Mouse (Mus musculus) hindbrain, embryonic 13.5 days (tissue): Measurements from ENCODE around the gene Sec1. TPM values are rescaled to one million over a fixed set of nuclear protein-coding genes. Genes with fewer than 3 reads are reported as not detected.

Experiments used
- ATAC-seq: fragments of 200-750 bp; cut with Nextera tagmentation; 2 replicates; pipeline ENCODE4 v1.8.0; 2017; ENCODE audit warnings: moderate TSS enrichment; ENCODE audit not compliant: low FRiP score
- H3K27ac ChIP-seq: fragments of 300-500 bp; sonication (generic); 2 replicates; pipeline ENCODE4 v1.5.1; 2015; ENCODE audit warnings: inconsistent platforms, mild to moderate bottlenecking, moderate library complexity
- H3K27me3 ChIP-seq: fragments of 300-500 bp; sonication (generic); 2 replicates; pipeline ENCODE4 v1.6.1; 2015; ENCODE audit warnings: mild to moderate bottlenecking, inconsistent platforms
- H3K36me3 ChIP-seq: fragments of 300-500 bp; sonication (generic); 2 replicates; pipeline ENCODE4 v1.6.1; 2015; ENCODE audit warnings: mild to moderate bottlenecking, inconsistent platforms
- H3K4me1 ChIP-seq: fragments of 300-500 bp; sonication (generic); replicated peaks from 2 replicates; pipeline ENCODE4 v1.6.1; 2015; ENCODE audit warnings: inconsistent platforms
- H3K4me2 ChIP-seq: fragments of 300-500 bp; sonication (generic); 2 replicates; pipeline ENCODE4 v1.6.1; 2015; ENCODE audit warnings: inconsistent platforms, mild to moderate bottlenecking, moderate library complexity
- H3K4me3 ChIP-seq: fragments of 300-500 bp; sonication (generic); 2 replicates; pipeline ENCODE4 v1.5.1; 2015; ENCODE audit warnings: mild to moderate bottlenecking, inconsistent platforms
- H3K9ac ChIP-seq: fragments of 300-500 bp; sonication (generic); 2 replicates; pipeline ENCODE4 v1.6.1; 2015; ENCODE audit warnings: mild to moderate bottlenecking, inconsistent platforms
- H3K9me3 ChIP-seq: fragments of 300-500 bp; sonication (generic); 2 replicates; pipeline ENCODE4 v1.6.1; 2016; ENCODE audit warnings: inconsistent platforms
- WGBS: fragments of 180-500 bp; shearing (Covaris S2); methylation state at CpG from one replicate; pipeline ENCODE4 v1.1.7; 2015; 5-methylcytosine and 5-hydroxymethylcytosine counted together
- polyA plus RNA-seq: library from polyadenylated mRNA; unstranded; fragments of >200 nt; fragmentation: Nextera tagmentation; extraction: Ambion mirVana; gene quantifications from 2 replicates; pipeline ENCODE4 v1.2.1, GENCODE M21; 2015

Gene Sec1
- 0.40 and 0.86 TPM in 2 replicates for polyA plus RNA-seq

- no peak within 1 kb of the TSS for H3K4me3 ChIP-seq
- no peak within 1 kb of the TSS for H3K9ac ChIP-seq
- H3K27me3 ChIP-seq, result peaks cover 25% of the 10 kb centered on the region
- ATAC-seq, result no peak
- WGBS, result 87% methylated on average over 50 of the region's 50 CpGs
- H3K27ac ChIP-seq, result no peak within 1 kb of the TSS
- peaks cover 6% of the 10 kb centered on the region; the same call in 1 of the 2 replicates for H3K4me1 ChIP-seq
- H3K4me2 ChIP-seq, result no peak within 1 kb of the TSS
- H3K36me3 ChIP-seq, result no peaks in the 10 kb centered on the region
- H3K9me3 ChIP-seq, result no peaks in the 10 kb centered on the region
Observed at GRCm38 (mm10) chr7:45693921-45694591, at the start of gene Sec1. TSS of gene Sec1 (minus strand) at chr7:45694402.

GRCm38 (mm10) chr7:45742338-45742737, 48.1 kb upstream of the Sec1 start:
- peaks cover 19% of the 10 kb centered on the region for H3K27me3 ChIP-seq
- 0 out of 2 replicates have a peak, but pooled peaks cover 3% of the 10 kb centered on the region for H3K4me1 ChIP-seq
- H3K4me2 ChIP-seq, result peak overlapping the region; percentile 23; the same call in 1 of the 2 replicates
- no peak overlapping the region for H3K9ac ChIP-seq
- no peak overlapping the region for H3K4me3 ChIP-seq
- no peaks in the 10 kb centered on the region for H3K36me3 ChIP-seq
- no peak for ATAC-seq
- H3K9me3 ChIP-seq, result no peaks in the 10 kb centered on the region
- WGBS, result 35% methylated on average over 19 of the region's 19 CpGs
- H3K27ac ChIP-seq, result no peak overlapping the region

- H3K4me2 ChIP-seq, result peak overlapping the region; percentile 23; the same call in 1 of the 2 replicates
- H3K4me1 ChIP-seq, result 0 out of 2 replicates have a peak, but pooled peaks cover 3% of the 10 kb centered on the region
- H3K27me3 ChIP-seq, result peaks cover 19% of the 10 kb centered on the region
- no peaks in the 10 kb centered on the region for H3K9me3 ChIP-seq
- ATAC-seq, result no peak
- H3K36me3 ChIP-seq, result no peaks in the 10 kb centered on the region
- H3K27ac ChIP-seq, result no peak overlapping the region
- 0 out of 2 replicates have a peak overlapping the region, but pooled peaks have one; percentile 13 for H3K9ac ChIP-seq
- H3K4me3 ChIP-seq, result no peak overlapping the region
- WGBS, result 33% methylated on average over 11 of the region's 11 CpGs
Observed at GRCm38 (mm10) chr7:45741777-45742176, 47.6 kb upstream of the Sec1 start.

GRCm38 (mm10) chr7:45741308-45741707, 47.1 kb upstream of the Sec1 start:
- H3K9me3 ChIP-seq, result no peaks in the 10 kb centered on the region
- no peak overlapping the region for H3K4me2 ChIP-seq
- WGBS, result 87% methylated on average over 12 of the region's 12 CpGs
- peaks cover 19% of the 10 kb centered on the region for H3K27me3 ChIP-seq
- no peak for ATAC-seq
- H3K4me3 ChIP-seq, result no peak overlapping the region
- 0 out of 2 replicates have a peak, but pooled peaks cover 3% of the 10 kb centered on the region for H3K4me1 ChIP-seq
- no peak overlapping the region for H3K27ac ChIP-seq
- H3K9ac ChIP-seq, result 0 out of 2 replicates have a peak overlapping the region, but pooled peaks have one; percentile 13
- H3K36me3 ChIP-seq, result no peaks in the 10 kb centered on the region

- no peak overlapping the region for H3K4me3 ChIP-seq
- no peaks in the 10 kb centered on the region for H3K36me3 ChIP-seq
- no peaks in the 10 kb centered on the region for H3K9me3 ChIP-seq
- 70% methylated on average over 10 of the region's 10 CpGs for WGBS
- ATAC-seq, result no peak
- H3K27me3 ChIP-seq, result peaks cover 19% of the 10 kb centered on the region
- no peak overlapping the region for H3K27ac ChIP-seq
- H3K4me1 ChIP-seq, result 0 out of 2 replicates have a peak, but pooled peaks cover 3% of the 10 kb centered on the region
- no peak overlapping the region for H3K9ac ChIP-seq
- no peak overlapping the region for H3K4me2 ChIP-seq
Observed at GRCm38 (mm10) chr7:45739820-45740219, 45.6 kb upstream of the Sec1 start.

GRCm38 (mm10) chr7:45739162-45739763, 45.1 kb upstream of the Sec1 start:
- 0 out of 2 replicates have a peak, but pooled peaks cover 3% of the 10 kb centered on the region for H3K4me1 ChIP-seq
- H3K9me3 ChIP-seq, result no peaks in the 10 kb centered on the region
- H3K4me2 ChIP-seq, result no peak overlapping the region
- peaks cover 19% of the 10 kb centered on the region for H3K27me3 ChIP-seq
- no peak overlapping the region for H3K27ac ChIP-seq
- H3K9ac ChIP-seq, result no peak overlapping the region
- ATAC-seq, result peak; percentile 85; the same call in 1 of the 2 replicates
- H3K36me3 ChIP-seq, result no peaks in the 10 kb centered on the region
- 7% methylated on average over 9 of the region's 9 CpGs for WGBS
- H3K4me3 ChIP-seq, result no peak overlapping the region

- Histone ChIP-seq H3K27ac (no peak overlapping the region), H3K9ac (no peak overlapping the region), H3K9me3 (no peaks in the 10 kb centered on the region), H3K27me3 (no peaks in the 10 kb centered on the region), H3K4me2 (no peak overlapping the region), H3K4me1 (peaks cover 8% of the 10 kb centered on the region; the same call in 1 of the 2 replicates), H3K36me3 (peaks cover 12% of the 10 kb centered on the region), H3K4me3 (no peak overlapping the region)
- 84% methylated on average over 5 of the region's 5 CpGs for WGBS
- ATAC-seq, result no peak
Observed at GRCm38 (mm10) chr7:45733477-45733876, 39.3 kb upstream of the Sec1 start.

- Histone ChIP-seq H3K36me3 (peaks cover 29% of the 10 kb centered on the region), H3K27ac (no peak overlapping the region), H3K4me3 (no peak overlapping the region), H3K9me3 (no peaks in the 10 kb centered on the region), H3K27me3 (no peaks in the 10 kb centered on the region), H3K9ac (no peak overlapping the region), H3K4me1 (peaks cover 8% of the 10 kb centered on the region; the same call in 1 of the 2 replicates), H3K4me2 (no peak overlapping the region)
- peak; percentile 32; the same call in 1 of the 2 replicates for ATAC-seq
- 21% methylated on average over 16 of the region's 16 CpGs for WGBS
Observed at GRCm38 (mm10) chr7:45730727-45731431, 36.7 kb upstream of the Sec1 start.

GRCm38 (mm10) chr7:45727625-45728024, 33.4 kb upstream of the Sec1 start:
- Histone ChIP-seq H3K27me3 (no peaks in the 10 kb centered on the region), H3K9me3 (no peaks in the 10 kb centered on the region), H3K4me3 (no peak overlapping the region), H3K9ac (no peak overlapping the region), H3K4me2 (no peak overlapping the region), H3K36me3 (peaks cover 61% of the 10 kb centered on the region), H3K4me1 (peaks cover 8% of the 10 kb centered on the region; the same call in 1 of the 2 replicates), H3K27ac (no peak overlapping the region)
- no peak for ATAC-seq
- 91% methylated on average over 3 of the region's 3 CpGs for WGBS

GRCm38 (mm10) chr7:45726419-45726818, 32.2 kb upstream of the Sec1 start:
- no peak overlapping the region for H3K27ac ChIP-seq
- 0 out of 2 replicates have a peak overlapping the region, but pooled peaks have one; percentile 4 for H3K9ac ChIP-seq
- H3K4me1 ChIP-seq, result peaks cover 16% of the 10 kb centered on the region; the same call in 1 of the 2 replicates
- H3K36me3 ChIP-seq, result peaks cover 73% of the 10 kb centered on the region
- no peak overlapping the region for H3K4me3 ChIP-seq
- no peak for ATAC-seq
- no peaks in the 10 kb centered on the region for H3K27me3 ChIP-seq
- H3K9me3 ChIP-seq, result no peaks in the 10 kb centered on the region
- WGBS, result 94% methylated on average over 10 of the region's 10 CpGs
- no peak overlapping the region for H3K4me2 ChIP-seq

- ATAC-seq, result no peak
- no peak within 1 kb of the TSS for H3K27ac ChIP-seq
- peaks cover 80% of the 10 kb centered on the region for H3K36me3 ChIP-seq
- H3K9ac ChIP-seq, result 0 out of 2 replicates have a peak within 1 kb of the TSS, but pooled peaks have one; percentile 4
- peaks cover 16% of the 10 kb centered on the region; the same call in 1 of the 2 replicates for H3K4me1 ChIP-seq
- no peak within 1 kb of the TSS for H3K4me2 ChIP-seq
- no peaks in the 10 kb centered on the region for H3K27me3 ChIP-seq
- no peak within 1 kb of the TSS for H3K4me3 ChIP-seq
- WGBS, result 95% methylated on average over 11 of the region's 11 CpGs
- no peaks in the 10 kb centered on the region for H3K9me3 ChIP-seq
Observed at GRCm38 (mm10) chr7:45725713-45726112, 31.5 kb upstream of the Sec1 start, which contains the start of gene Spaca4. TSS of gene Spaca4 (minus strand) at chr7:45725813.

- 92% methylated on average over 9 of the region's 9 CpGs for WGBS
- H3K9ac ChIP-seq, result no peak overlapping the region
- H3K4me1 ChIP-seq, result peaks cover 15% of the 10 kb centered on the region; the same call in 1 of the 2 replicates
- no peaks in the 10 kb centered on the region for H3K9me3 ChIP-seq
- no peak overlapping the region for H3K4me2 ChIP-seq
- no peak overlapping the region for H3K27ac ChIP-seq
- H3K4me3 ChIP-seq, result no peak overlapping the region
- peaks cover 85% of the 10 kb centered on the region for H3K36me3 ChIP-seq
- no peak for ATAC-seq
- H3K27me3 ChIP-seq, result no peaks in the 10 kb centered on the region
Observed at GRCm38 (mm10) chr7:45725151-45725550, 30.9 kb upstream of the Sec1 start.
